Mouse (Mus musculus): ENCODE measurements around the gene Mbd6.

DNA sequence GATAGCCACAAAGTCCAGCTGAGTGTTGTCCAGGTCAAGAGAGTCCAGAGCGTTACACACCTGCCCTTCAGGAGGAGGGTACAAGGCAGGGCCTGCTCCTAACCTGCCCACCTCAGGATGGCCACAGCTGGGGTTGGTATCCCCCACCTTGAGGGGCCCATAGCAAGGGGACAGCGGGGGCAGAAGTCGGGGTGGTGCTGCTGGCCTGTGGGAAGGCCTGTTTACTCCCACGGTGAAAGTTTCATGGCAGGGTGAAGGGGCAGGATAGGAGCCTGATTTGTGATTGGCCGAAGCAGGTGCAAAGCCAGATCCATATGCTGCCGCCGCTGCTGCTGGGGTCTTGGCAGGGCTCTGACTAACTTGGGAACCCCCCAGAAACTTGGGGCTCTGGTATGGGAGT, 41.4 kb upstream of the Mbd6 start:
- no peak for TF ChIP-seq POLR2A (IDR thresholded peaks at IDR 0.05; ENCODE audit: borderline replicate concordance, control insufficient read depth, low read depth, low read length)
- no peak for TF ChIP-seq CTCF (IDR thresholded peaks at IDR 0.05; ENCODE audit: control insufficient read depth, insufficient read depth, low read length)

All from bone marrow, adult 2 months (tissue).